Mouse (Mus musculus) hindbrain, embryonic 16.5 days (tissue): ENCODE measurements around the gene Anks4b. TPM values are rescaled to one million over a fixed set of nuclear protein-coding genes. Genes with fewer than 3 reads are reported as not detected.
A peak's percentile ranks its signal among the peaks of the same experiment; 100 is the strongest.

Experiments
- ATAC-seq: fragments of 200-750 bp; cut with Nextera tagmentation; 2 replicates; pipeline ENCODE4 v1.8.0; 2017; ENCODE audit warnings: moderate TSS enrichment, moderate library complexity
- H3K27ac ChIP-seq: fragments of 300-500 bp; sonication (generic); 2 replicates; pipeline ENCODE4 v1.5.1; 2014; ENCODE audit warnings: low read depth, mild to moderate bottlenecking, control low read depth, low read length, moderate library complexity
- H3K27me3 ChIP-seq: fragments of 300-500 bp; sonication (generic); replicated peaks from 2 replicates; pipeline ENCODE4 v1.6.1; 2014; ENCODE audit warnings: low read length; ENCODE audit not compliant: control insufficient read depth, insufficient read depth
- H3K36me3 ChIP-seq: fragments of 300-500 bp; sonication (generic); 2 replicates; pipeline ENCODE4 v1.6.1; 2014; ENCODE audit warnings: mild to moderate bottlenecking, low read length, moderate library complexity, mixed read lengths; ENCODE audit not compliant: control insufficient read depth, insufficient read depth
- H3K4me1 ChIP-seq: fragments of 300-500 bp; sonication (generic); 2 replicates; pipeline ENCODE4 v1.6.1; 2014; ENCODE audit warnings: low read depth, low read length; ENCODE audit not compliant: control insufficient read depth, insufficient read depth
- H3K4me2 ChIP-seq: fragments of 300-500 bp; sonication (generic); 2 replicates; pipeline ENCODE4 v1.6.1; 2014; ENCODE audit warnings: mild to moderate bottlenecking, low read length, control low read depth, moderate library complexity
- H3K4me3 ChIP-seq: fragments of 300-500 bp; sonication (generic); 2 replicates; pipeline ENCODE4 v1.5.1; 2014; ENCODE audit warnings: mild to moderate bottlenecking, low read length, control low read depth, moderate library complexity
- H3K9ac ChIP-seq: fragments of 300-500 bp; sonication (generic); 2 replicates; pipeline ENCODE4 v1.6.1; 2014; ENCODE audit warnings: low read depth, mild to moderate bottlenecking, control low read depth, low read length, moderate library complexity
- H3K9me3 ChIP-seq: fragments of 300-500 bp; sonication (generic); 2 replicates; pipeline ENCODE4 v1.6.1; 2014; ENCODE audit warnings: mild to moderate bottlenecking, low read length, moderate library complexity; ENCODE audit not compliant: control insufficient read depth
- WGBS: fragments of 180-500 bp; shearing (Covaris S2); extraction: QIAGEN DNeasy Blood & Tissue Kit; methylation state at CpG from one replicate; pipeline ENCODE4 v1.1.7; 2014; 5-methylcytosine and 5-hydroxymethylcytosine counted together
- polyA plus RNA-seq: library from polyadenylated mRNA; unstranded; fragments of >200 nt; fragmentation: Nextera tagmentation; extraction: Ambion mirVana; gene quantifications from 2 replicates; pipeline ENCODE4 v1.2.1, GENCODE M21; 2015

Gene Anks4b
- polyA plus RNA-seq, 1 experiment from 2014 or later = not detected

- H3K27me3 ChIP-seq = no peaks in the 10 kb centered on the region
- H3K27ac ChIP-seq = no peak overlapping the region
- H3K9ac ChIP-seq = no peak overlapping the region
- ATAC-seq = no peak
- no peaks in the 10 kb centered on the region for H3K36me3 ChIP-seq
- no peak overlapping the region for H3K4me3 ChIP-seq
- H3K4me1 ChIP-seq = no peaks in the 10 kb centered on the region
- H3K9me3 ChIP-seq = no peaks in the 10 kb centered on the region
- H3K4me2 ChIP-seq = no peak overlapping the region
- 85% methylated on average over 4 of the region's 4 CpGs for WGBS
These were observed 8.0 kb downstream of the Anks4b start for GRCm38 (mm10) chr7:120181401-120182230.

DNA sequence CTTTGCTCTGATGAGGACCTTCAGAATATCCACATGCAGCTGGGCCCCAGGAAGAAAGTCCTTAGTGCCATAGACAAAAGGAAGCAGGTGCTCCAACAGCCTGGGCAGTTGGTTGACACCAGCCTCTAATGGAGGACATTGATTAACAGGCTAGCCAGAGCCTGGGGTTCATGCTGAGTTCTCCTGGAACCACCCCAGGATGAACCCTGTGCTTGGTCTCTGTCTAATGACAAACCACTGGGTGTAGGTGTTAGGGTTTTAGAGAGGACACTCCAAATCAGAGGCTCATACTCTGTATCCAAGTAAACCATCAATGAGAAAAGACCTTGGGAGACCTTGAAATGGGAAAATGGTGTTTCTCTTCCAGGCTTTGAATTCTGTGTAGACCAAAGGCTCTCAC lies 9.2 kb downstream of the Anks4b start:
- Histone ChIP-seq H3K9ac (no peak overlapping the region), H3K9me3 (no peaks in the 10 kb centered on the region), H3K36me3 (no peaks in the 10 kb centered on the region), H3K4me2 (no peak overlapping the region), H3K4me1 (no peaks in the 10 kb centered on the region), H3K27me3 (no peaks in the 10 kb centered on the region), H3K4me3 (no peak overlapping the region), H3K27ac (no peak overlapping the region)
- ATAC-seq = no peak

DNA sequence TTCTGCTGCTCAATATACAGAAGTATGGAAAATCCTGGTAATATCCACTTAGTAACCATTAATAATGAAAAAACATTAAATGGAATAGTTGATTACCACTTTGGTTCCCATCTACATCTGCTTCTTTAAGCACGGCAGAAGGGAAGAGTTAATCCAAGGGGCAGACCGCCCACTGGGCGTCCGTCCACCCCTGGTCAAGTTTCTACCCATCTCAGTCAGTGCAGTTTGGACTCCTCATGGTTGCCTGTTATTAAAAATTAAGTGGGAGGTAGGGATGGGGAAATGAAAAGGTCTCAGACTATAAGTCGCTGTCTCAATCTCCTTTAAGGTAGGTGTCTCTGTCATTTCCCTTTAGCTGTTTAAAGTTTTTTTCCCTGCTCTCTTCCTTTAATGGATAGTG lies 15.3 kb downstream of the Anks4b start:
- WGBS = 90% methylated on average over 5 of the region's 5 CpGs
- no peak for ATAC-seq

DNA sequence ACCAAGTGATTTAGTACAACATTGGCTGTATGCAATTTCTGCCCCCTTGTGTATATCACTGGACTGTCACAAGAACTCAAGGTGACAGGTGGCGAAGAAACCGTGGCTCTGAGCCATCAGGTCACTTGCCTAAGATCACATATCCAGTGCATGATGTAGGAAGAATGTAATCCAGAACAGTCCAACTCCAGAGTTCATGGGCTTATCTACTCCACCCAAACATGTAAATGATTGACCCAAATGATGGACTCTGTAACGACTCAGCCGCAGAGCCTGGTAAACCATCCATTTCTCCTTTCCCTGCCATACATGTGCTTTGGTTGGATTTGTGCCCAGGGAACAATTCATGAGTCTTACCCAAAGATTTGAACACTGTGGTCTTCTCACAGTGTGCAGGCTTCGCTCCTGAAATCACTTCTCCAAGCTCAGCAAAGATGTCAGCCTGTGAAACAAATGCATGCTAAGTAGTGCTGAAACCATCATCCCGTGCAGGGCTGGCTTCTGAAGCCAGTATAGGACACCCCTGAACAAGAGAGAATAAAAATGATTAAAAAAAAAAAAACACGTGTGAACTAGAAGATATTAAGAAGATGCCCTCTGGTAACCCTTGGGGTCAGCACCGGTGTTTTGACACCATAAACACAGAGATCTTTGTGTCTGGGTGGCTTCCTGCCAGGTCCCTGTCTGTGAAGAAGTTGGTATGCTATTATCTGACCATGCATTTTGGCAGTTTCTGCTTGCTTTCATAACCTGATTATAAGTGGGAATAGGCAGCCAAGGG lies 15.9 kb downstream of the Anks4b start:
- Histone ChIP-seq H3K4me2 (no peak overlapping the region), H3K9ac (no peak overlapping the region), H3K27me3 (no peaks in the 10 kb centered on the region), H3K27ac (no peak overlapping the region), H3K4me3 (no peak overlapping the region), H3K9me3 (no peaks in the 10 kb centered on the region), H3K36me3 (no peaks in the 10 kb centered on the region), H3K4me1 (peaks cover 2% of the 10 kb centered on the region; the same call in 1 of the 2 replicates)
- 71% methylated on average over 8 of the region's 8 CpGs for WGBS
- ATAC-seq = no peak

More for the DNA sequence above, 15.3 kb downstream of the Anks4b start:
- H3K4me2 ChIP-seq = no peak overlapping the region
- H3K9ac ChIP-seq = no peak overlapping the region
- no peaks in the 10 kb centered on the region for H3K36me3 ChIP-seq
- H3K4me1 ChIP-seq = peaks cover 2% of the 10 kb centered on the region; the same call in 1 of the 2 replicates
- H3K27ac ChIP-seq = no peak overlapping the region
- H3K4me3 ChIP-seq = no peak overlapping the region
- H3K9me3 ChIP-seq = no peaks in the 10 kb centered on the region
- H3K27me3 ChIP-seq = no peaks in the 10 kb centered on the region

DNA sequence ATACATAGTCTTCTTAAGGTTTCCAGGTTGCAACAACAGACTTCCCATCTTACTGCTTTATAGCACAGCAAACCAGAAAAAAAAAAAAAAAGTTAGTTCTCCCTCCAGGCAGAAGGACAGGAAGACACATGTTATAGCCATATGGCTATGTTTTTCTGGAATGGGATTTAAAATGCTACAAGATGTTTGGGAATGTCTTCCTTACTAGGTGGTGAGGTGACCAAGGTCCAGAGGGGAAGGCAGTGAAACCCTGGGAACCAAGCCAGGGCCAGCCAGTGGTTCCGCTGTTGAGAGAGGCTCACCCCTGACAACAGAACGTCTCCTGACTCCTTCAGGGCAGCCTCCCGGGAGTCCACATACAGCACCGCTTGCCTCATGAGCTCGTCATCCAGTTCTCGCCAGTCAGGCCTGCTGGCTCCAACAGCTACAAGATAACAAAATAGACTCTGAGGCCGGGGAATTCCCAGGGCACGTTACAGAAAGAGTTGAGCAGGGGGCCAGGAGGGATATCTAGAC lies 16.6 kb downstream of the Anks4b start:
- Histone ChIP-seq H3K4me1 (peaks cover 2% of the 10 kb centered on the region; the same call in 1 of the 2 replicates), H3K9me3 (no peaks in the 10 kb centered on the region), H3K27ac (no peak overlapping the region), H3K27me3 (no peaks in the 10 kb centered on the region), H3K9ac (no peak overlapping the region), H3K4me2 (no peak overlapping the region), H3K36me3 (no peaks in the 10 kb centered on the region), H3K4me3 (no peak overlapping the region)
- WGBS = 50% methylated on average over 8 of the region's 8 CpGs
- peak; percentile 40; the same call in 1 of the 2 replicates for ATAC-seq

DNA sequence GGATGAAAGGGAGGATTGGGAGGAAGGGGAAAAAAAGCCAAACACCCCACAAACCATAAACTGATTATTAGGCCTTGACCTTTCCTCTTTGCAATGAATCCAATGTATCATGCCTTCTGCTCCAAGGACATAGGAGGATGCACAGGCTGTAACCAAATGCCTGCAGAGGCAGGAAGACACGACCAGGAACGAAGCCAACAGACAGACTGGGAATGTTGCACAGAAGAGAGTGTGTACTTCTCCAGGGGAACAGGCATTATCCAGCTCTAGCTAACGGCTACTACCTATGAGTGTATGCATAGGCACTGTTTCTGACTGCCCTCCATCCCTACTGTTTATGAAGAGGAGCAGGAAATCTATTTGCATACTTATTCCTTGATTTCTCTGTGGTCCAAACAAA lies 18.5 kb downstream of the Anks4b start:
- H3K27ac ChIP-seq = no peak overlapping the region
- H3K9ac ChIP-seq = no peak overlapping the region
- ATAC-seq = no peak
- 51% methylated on average over 3 of the region's 3 CpGs for WGBS
- H3K36me3 ChIP-seq = no peaks in the 10 kb centered on the region
- H3K9me3 ChIP-seq = no peaks in the 10 kb centered on the region
- no peak overlapping the region for H3K4me2 ChIP-seq
- H3K4me3 ChIP-seq = no peak overlapping the region
- H3K27me3 ChIP-seq = no peaks in the 10 kb centered on the region
- H3K4me1 ChIP-seq = peaks cover 2% of the 10 kb centered on the region; the same call in 1 of the 2 replicates

DNA sequence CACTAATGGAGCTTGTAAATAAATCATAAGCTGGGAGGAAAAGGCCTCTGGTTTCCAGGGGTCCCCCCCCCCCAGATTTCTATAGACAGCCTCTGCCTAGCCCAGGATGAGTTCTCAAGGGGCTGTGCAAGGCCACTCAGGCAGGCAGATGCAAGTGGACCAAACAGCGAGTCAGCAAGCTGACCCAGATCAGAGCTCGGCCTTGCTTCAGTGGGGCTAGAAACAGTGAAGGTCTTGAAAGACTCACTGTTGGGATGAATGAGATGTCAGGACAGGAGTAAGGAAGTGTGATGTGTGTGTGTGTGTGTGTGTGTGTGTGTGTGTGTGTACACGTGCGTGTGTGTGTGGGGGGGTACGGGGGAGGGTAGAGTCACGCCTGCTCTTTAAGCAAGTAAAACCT lies 19.2 kb downstream of the Anks4b start:
- Histone ChIP-seq H3K4me1 (peaks cover 2% of the 10 kb centered on the region; the same call in 1 of the 2 replicates), H3K4me3 (no peak overlapping the region), H3K9me3 (no peaks in the 10 kb centered on the region), H3K4me2 (no peak overlapping the region), H3K27me3 (no peaks in the 10 kb centered on the region), H3K27ac (no peak overlapping the region), H3K36me3 (no peaks in the 10 kb centered on the region), H3K9ac (no peak overlapping the region)
- no peak for ATAC-seq
- 82% methylated on average over 6 of the region's 6 CpGs for WGBS

DNA sequence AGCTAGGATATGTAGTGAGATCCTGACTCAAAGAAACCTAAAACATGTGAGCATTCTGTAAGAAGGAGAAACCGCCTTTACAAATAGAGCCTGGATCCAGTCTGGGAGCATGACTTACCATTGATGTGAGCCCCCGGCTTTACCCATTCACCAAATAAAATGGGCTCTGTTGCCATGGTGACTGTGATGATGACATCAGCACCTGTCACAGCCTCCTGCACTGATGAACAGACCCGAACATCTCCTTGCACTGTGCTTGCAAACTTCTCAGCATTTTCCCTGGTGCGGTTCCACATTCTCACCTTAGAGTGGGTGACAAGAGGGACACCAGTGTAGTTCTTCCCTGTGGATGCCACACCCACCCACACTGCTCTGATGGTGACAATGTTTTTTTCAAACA lies 21.5 kb downstream of the Anks4b start:
- 60% methylated on average over 4 of the region's 4 CpGs for WGBS
- no peak overlapping the region for H3K9ac ChIP-seq
- H3K27me3 ChIP-seq = no peaks in the 10 kb centered on the region; the same call in 1 of the 2 replicates
- H3K36me3 ChIP-seq = no peaks in the 10 kb centered on the region
- peaks cover 1% of the 10 kb centered on the region; the same call in 1 of the 2 replicates for H3K4me1 ChIP-seq
- H3K27ac ChIP-seq = no peak overlapping the region
- H3K9me3 ChIP-seq = no peaks in the 10 kb centered on the region
- no peak overlapping the region for H3K4me3 ChIP-seq
- no peak for ATAC-seq
- no peak overlapping the region for H3K4me2 ChIP-seq

GRCm38 (mm10) chr7:120201231-120201744 lies 27.6 kb downstream of the Anks4b start:
- Histone ChIP-seq H3K4me1 (peaks cover 4% of the 10 kb centered on the region), H3K27ac (no peak overlapping the region), H3K4me2 (peak overlapping the region; percentile 70), H3K27me3 (peaks cover 13% of the 10 kb centered on the region), H3K9ac (peak overlapping the region; percentile 54), H3K4me3 (peak overlapping the region; percentile 41), H3K36me3 (no peaks in the 10 kb centered on the region), H3K9me3 (no peaks in the 10 kb centered on the region)
- 2% methylated on average over 13 of the region's 14 CpGs for WGBS
- 0 out of 2 replicates have a peak, but pooled peaks have one; percentile 34 for ATAC-seq
